Mouse (Mus musculus) activated CD4-positive, CD25-positive, alpha-beta regulatory T cell, adult 9 weeks (primary cell): ENCODE data around the gene Gng13. TPM values are rescaled to one million over a fixed set of nuclear protein-coding genes. Genes with fewer than 3 reads are reported as not detected.

Experiments
- polyA plus RNA-seq: library from polyadenylated mRNA; unstranded; fragments of 100-300 nt; shearing (Covaris generic); gene quantifications from one replicate; pipeline ENCODE4 v1.2.1, GENCODE M21; 2017

Gene Gng13
- not detected for polyA plus RNA-seq

GRCm38 (mm10) chr17:25716711-25717637 lies at the start of gene Gng13:
TSS of gene Gng13 (plus strand) at chr17:25717171.

GRCm38 (mm10) chr17:25727265-25728008 lies 10.5 kb downstream of the Gng13 start, which contains the start of the genes Chtf18 and Rpusd1:
TSS of gene Chtf18 (minus strand) at chr17:25727419.
TSS of gene Rpusd1 (plus strand) at chr17:25727670.

GRCm38 (mm10) chr17:25735745-25736144 lies 18.8 kb downstream of the Gng13 start, which contains the start of gene Mslnl:
TSS of gene Mslnl (plus strand) at chr17:25736042.

GRCm38 (mm10) chr17:25754241-25754640 lies 37.3 kb downstream of the Gng13 start, which contains the start of gene Msln:
TSS of gene Msln (minus strand) at chr17:25754378.

Other genes with a start within 250 kb of the Gng13 start
- gene Sstr5, start 219.9 kb upstream of the Gng13 start, polyA plus RNA-seq: not detected
- gene Sox8, start 146.5 kb upstream of the Gng13 start, polyA plus RNA-seq: not detected
- gene Lmf1, start 138.1 kb upstream of the Gng13 start, polyA plus RNA-seq: 25.6 TPM
- 6.7 TPM for gene Chtf18, start 10.2 kb downstream of the Gng13 start, polyA plus RNA-seq
- gene Rpusd1, start 10.5 kb downstream of the Gng13 start, polyA plus RNA-seq: 19.7 TPM
- 0.17 TPM for gene Mslnl, start 18.9 kb downstream of the Gng13 start, polyA plus RNA-seq
- gene Msln, start 37.2 kb downstream of the Gng13 start, polyA plus RNA-seq: not detected
- 28.0 TPM for gene Narfl, start 56.6 kb downstream of the Gng13 start, polyA plus RNA-seq
- 38.4 TPM for gene Haghl, start 68.5 kb downstream of the Gng13 start, polyA plus RNA-seq
- 0.83 TPM for gene Ccdc78, start 69.4 kb downstream of the Gng13 start, polyA plus RNA-seq
- gene Fam173a, start 75.7 kb downstream of the Gng13 start, polyA plus RNA-seq: 245 TPM
- not detected for gene AC134908.4, start 78.5 kb downstream of the Gng13 start, polyA plus RNA-seq
- 9.6 TPM for gene Metrn, start 80.0 kb downstream of the Gng13 start, polyA plus RNA-seq
- gene Fbxl16, start 91.9 kb downstream of the Gng13 start, polyA plus RNA-seq: not detected
- gene Wdr24, start 106.5 kb downstream of the Gng13 start, polyA plus RNA-seq: 45.9 TPM
- gene Jmjd8, start 111.7 kb downstream of the Gng13 start, polyA plus RNA-seq: 42.2 TPM
- gene Stub1, start 116.2 kb downstream of the Gng13 start, polyA plus RNA-seq: 91.2 TPM
- gene Rhbdl1, start 120.1 kb downstream of the Gng13 start, polyA plus RNA-seq: 0.57 TPM
- gene Gm20683, start 124.6 kb downstream of the Gng13 start, polyA plus RNA-seq: 0.75 TPM
- gene Rhot2, start 127.7 kb downstream of the Gng13 start, polyA plus RNA-seq: 50.2 TPM
- 7.3 TPM for gene Wdr90, start 144.3 kb downstream of the Gng13 start, polyA plus RNA-seq
- gene Mcrip2, start 151.6 kb downstream of the Gng13 start, polyA plus RNA-seq: 5.7 TPM
- 95.5 TPM for gene Mettl26, start 157.9 kb downstream of the Gng13 start, polyA plus RNA-seq
- gene Wfikkn1, start 163.7 kb downstream of the Gng13 start, polyA plus RNA-seq: 1.0 TPM
- 5.1 TPM for gene Rab40c, start 202.6 kb downstream of the Gng13 start, polyA plus RNA-seq
- gene Pigq, start 227.8 kb downstream of the Gng13 start, polyA plus RNA-seq: 71.1 TPM
- gene Nhlrc4, start 227.8 kb downstream of the Gng13 start, polyA plus RNA-seq: not detected
- gene A930017K11Rik, start 235.4 kb downstream of the Gng13 start, polyA plus RNA-seq: not detected